Mouse (Mus musculus): ENCODE data around the gene Pld5.

The Pld5 gene

GRCm38 (mm10) chr1:176274667-176275610, at the start of gene Pld5:
Gene Pld5 (minus strand): TSS chr1:176275312.
- DNase-seq: peak; percentile 53

GRCm38 (mm10) chr1:176315063-176315462, 40.0 kb upstream of the Pld5 start:
- no peak for DNase-seq

GRCm38 (mm10) chr1:176310174-176310573, 35.1 kb upstream of the Pld5 start:
- no peak for DNase-seq

DNA sequence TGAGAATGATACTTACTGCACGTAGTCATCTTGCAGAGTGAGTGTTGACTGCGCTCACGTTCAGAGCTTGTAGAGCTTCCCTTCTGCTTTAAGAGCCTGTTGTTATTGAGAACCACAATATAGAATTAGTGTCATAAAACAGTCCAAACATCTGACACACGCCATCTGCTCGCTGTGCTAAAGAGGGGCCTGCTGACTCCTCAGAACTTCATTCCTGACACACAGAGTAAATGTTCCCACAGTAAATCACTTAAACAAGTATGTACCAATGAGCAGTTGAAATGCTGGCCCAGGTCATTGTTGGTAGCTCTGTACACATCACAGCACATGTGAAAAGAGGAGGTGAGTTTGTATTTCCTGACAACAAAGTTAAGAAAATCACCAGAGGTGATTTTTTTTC, 14.3 kb upstream of the Pld5 start:
- peak; percentile 39 for DNase-seq

GRCm38 (mm10) chr1:176275611-176275980, 484 bp upstream of the Pld5 start:
- no peak for DNase-seq

GRCm38 (mm10) chr1:176248717-176249030, 26.4 kb downstream of the Pld5 start:
- DNase-seq: no peak

GRCm38 (mm10) chr1:176247885-176248716, 27.0 kb downstream of the Pld5 start:
- DNase-seq: no peak

DNA sequence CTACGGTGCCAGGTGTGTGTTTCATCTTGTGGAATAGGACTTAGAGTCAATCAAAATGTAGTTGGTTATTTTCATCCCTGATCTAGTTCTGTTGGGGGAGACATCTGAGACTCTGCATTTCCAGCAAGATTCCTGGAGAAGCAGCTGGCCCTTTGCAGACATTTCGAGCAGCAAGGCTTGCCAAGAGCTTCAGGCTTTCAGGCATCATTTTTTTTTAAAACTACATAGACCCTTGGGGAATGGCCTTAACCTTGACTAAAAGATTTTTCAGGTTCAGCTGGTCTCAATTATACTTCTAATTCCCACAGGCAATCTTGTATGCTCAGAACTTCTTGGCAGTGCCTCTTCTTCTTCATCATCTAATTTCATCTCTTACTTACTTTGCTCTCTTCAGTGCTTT, 35.9 kb downstream of the Pld5 start:
- no peak for DNase-seq

GRCm38 (mm10) chr1:176223794-176224193, 51.3 kb downstream of the Pld5 start:
- DNase-seq: peak; percentile 14

- DNase-seq: peak; percentile 86
These were observed 51.9 kb downstream of the Pld5 start for GRCm38 (mm10) chr1:176223196-176223595.

- no peak for DNase-seq
These were observed 56.9 kb downstream of the Pld5 start for GRCm38 (mm10) chr1:176218217-176218616.

GRCm38 (mm10) chr1:176213645-176214221, 61.4 kb downstream of the Pld5 start:
- peak; percentile 32 for DNase-seq

GRCm38 (mm10) chr1:176212922-176213644, 62.0 kb downstream of the Pld5 start:
- DNase-seq: no peak

GRCm38 (mm10) chr1:176210803-176211202, 64.3 kb downstream of the Pld5 start:
- DNase-seq: no peak

DNA sequence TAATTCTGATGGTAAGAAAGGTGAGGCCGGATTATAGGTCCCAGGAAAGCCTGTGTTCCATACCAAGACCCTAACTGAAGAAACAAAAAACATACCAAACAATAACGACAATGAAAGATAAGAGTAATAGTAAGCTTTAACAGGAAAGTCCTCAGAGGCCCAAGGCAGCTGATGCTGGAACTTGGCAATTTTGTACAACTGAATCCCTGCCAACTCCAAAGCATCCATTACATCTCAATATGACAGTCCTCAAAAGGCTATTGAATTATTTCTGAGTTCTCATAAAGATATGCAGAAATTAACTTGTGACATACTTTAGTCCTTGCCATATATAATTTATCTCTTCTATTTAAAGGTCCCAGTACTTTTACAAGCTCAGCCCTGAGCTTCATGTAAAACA, 67.1 kb downstream of the Pld5 start:
- no peak for DNase-seq

- no peak for DNase-seq
These were observed 72.8 kb downstream of the Pld5 start for GRCm38 (mm10) chr1:176202360-176202759.

- DNase-seq: no peak
These were observed 77.9 kb downstream of the Pld5 start for GRCm38 (mm10) chr1:176197036-176197766.

GRCm38 (mm10) chr1:176196341-176196740, 78.8 kb downstream of the Pld5 start:
- DNase-seq: no peak

- no peak for DNase-seq
These were observed 80.4 kb downstream of the Pld5 start for GRCm38 (mm10) chr1:176194727-176195126.

GRCm38 (mm10) chr1:176183991-176184390, 91.1 kb downstream of the Pld5 start:
- no peak for DNase-seq

DNA sequence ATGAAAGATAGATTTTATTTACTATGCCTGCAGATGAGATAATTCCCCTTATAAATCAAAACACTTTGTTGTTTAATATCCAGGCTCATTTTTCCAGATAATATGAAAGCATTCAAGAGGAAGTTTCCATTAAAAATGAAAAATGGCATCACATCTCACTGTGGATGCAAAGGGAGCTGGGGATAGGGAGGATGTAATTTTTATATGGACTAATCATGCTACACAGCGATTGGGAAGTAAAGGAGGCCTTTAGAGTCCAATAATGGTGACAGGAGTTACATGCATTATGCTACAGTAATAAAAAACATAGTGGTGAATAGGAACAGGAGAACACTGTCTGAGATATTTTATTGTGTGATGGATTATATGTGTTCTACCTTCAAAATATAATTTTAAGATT, 100.1 kb downstream of the Pld5 start:
- no peak for DNase-seq

DNA sequence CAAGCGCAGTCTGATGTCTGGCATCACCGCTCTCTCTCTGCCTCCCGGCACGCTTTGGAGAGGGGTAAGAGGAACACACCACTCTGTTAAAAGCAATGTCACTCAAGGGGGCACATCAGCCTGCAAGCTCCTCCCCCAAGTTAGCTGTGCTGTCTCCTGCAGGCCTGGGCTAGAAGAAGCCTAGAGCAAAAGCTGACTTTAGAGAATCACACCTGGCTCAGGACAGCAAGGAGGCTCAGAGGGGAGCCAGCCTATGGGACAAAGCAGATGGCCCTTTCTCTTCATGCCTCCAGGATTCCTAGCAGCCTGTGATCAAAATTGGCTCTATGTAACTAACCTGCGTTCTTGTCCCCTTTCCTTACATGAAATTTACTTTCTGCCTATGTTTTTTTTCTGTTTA, 107.3 kb downstream of the Pld5 start:
- no peak for DNase-seq
